Mouse (Mus musculus) urinary bladder, adult 18-20 months (tissue): ENCODE measurements around the gene Prkcz.
"Not testable (repeated sequence)": the region's sequence is repeated elsewhere in the genome, so short reads cannot be mapped to it uniquely, and the experiment has no call there.

ENCODE experiments used
- DNase-seq, 2 experiments: peaks; one replicate each; pipeline ENCODE4 v3.0.0; 2022; ENCODE audit warnings: low spot score in 2 of 2, mixed read lengths in 2 of 2

Gene Prkcz

GRCm38 (mm10) chr4:155283001-155283503 is 78.1 kb downstream of the Prkcz start:
- DNase-seq, result no peak

DNA sequence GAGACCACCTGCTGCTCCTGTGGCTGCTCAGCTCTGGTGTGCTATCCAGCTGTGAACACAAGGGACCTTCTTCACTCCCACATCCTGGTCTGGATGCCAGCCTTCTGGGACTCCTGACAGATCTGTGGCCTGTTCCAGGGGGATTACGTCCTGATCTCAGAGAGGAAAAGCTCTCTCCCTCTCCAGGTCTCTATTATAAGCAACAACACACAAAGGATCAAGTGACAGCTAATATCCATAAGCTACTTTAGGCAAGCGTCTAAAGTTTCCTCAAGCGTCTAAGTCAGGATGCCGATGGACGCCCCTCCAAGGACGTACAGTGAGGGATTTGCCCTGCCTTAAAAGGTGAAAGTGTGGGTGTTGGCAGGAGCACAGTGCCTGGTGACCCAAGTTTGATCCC is 78.9 kb downstream of the Prkcz start:
- no peak for DNase-seq

- no peak for DNase-seq
Observed at GRCm38 (mm10) chr4:155281652-155282051, 79.5 kb downstream of the Prkcz start.

- no peak for DNase-seq
Observed at GRCm38 (mm10) chr4:155281227-155281626, 79.9 kb downstream of the Prkcz start.

- DNase-seq, result no peak
Observed at GRCm38 (mm10) chr4:155280768-155281121, 80.4 kb downstream of the Prkcz start.

GRCm38 (mm10) chr4:155279926-155280767 is 81.0 kb downstream of the Prkcz start:
- DNase-seq, result no peak

DNA sequence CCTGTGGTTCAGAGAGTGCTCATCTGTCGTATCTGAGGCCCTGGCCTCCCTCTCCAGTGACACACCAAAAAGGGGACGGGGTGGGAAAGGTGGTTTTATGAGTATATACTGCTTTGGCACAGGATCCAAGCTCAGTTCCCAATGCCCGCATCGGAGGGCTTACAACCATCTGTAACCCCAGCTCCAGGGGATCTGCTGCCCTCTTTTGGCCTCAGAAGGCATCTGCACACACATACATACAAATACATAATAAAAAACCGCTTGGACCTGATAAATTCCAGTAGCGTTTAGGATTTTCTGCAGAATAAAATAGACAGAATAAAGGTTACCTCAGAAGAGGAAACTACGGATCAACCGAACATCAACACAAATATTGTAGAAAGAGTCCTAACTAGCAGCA is 82.1 kb downstream of the Prkcz start:
- DNase-seq, result no peak

DNA sequence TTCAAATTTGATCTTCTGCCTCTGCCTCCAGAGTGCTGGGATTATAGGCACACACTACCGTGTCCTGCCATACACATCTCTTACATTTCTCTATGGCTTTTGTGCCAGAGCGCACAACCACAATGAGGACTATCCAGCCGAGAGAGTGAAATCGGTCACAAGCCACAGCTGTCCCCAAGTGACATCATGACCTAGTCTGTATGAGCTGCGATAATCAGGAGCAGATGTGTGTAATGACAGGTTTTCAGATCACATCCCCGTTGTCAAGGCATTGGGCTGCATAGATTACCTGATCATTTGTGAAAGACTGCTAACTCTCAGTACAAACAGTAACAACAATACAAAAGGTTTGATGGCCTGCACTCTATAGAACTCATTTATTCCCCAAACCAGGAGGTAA is 83.2 kb downstream of the Prkcz start:
- no peak for DNase-seq

DNA sequence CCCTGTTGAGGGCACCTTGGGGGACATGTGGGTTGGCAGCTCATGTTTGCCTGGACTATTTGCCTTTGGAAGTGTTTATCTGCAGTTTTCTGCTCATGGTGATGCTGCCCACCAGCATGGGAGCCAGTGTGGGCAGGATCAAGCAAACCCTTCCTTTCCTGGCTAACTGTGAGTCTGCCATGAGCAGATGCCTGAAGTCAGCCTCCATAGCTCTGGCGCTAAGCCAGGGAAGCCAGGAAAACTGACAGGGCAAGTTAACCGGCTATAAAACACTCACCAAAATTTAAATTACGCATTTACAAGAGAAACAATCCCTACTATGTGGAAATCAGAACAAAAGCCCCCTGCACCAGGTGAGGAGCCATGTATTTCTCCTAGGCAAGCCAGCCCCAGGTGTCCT is 86.3 kb downstream of the Prkcz start:
- DNase-seq, result no peak

DNA sequence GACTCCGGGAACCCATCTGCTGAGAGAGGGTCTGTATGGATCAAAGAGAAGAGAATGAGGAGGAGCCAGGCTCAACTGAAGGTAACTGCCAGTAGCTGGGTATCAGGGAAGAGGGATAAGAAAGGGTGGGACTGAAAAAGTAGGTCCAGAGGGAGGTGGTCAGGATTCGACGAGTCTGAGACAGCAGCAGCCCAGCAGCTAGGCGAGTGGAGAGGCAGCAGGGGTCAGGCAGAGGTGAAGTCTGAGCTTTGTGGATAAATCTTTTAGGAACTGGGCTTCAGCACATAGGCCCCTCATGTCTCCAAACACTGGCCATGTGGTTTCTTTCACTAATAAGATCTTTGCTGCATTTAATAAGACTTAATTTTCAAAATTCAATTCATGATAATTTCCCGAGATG is 86.7 kb downstream of the Prkcz start:
- no peak for DNase-seq

- peak; percentile 33 to 49 for DNase-seq
Observed at GRCm38 (mm10) chr4:155268382-155268781, 92.8 kb downstream of the Prkcz start.

- DNase-seq, result no peak
Observed at GRCm38 (mm10) chr4:155267639-155268175, 93.5 kb downstream of the Prkcz start.

- DNase-seq, result no peak
Observed at GRCm38 (mm10) chr4:155267047-155267543, 94.1 kb downstream of the Prkcz start.

GRCm38 (mm10) chr4:155264521-155265321 is 96.4 kb downstream of the Prkcz start:
- no peak for DNase-seq

DNA sequence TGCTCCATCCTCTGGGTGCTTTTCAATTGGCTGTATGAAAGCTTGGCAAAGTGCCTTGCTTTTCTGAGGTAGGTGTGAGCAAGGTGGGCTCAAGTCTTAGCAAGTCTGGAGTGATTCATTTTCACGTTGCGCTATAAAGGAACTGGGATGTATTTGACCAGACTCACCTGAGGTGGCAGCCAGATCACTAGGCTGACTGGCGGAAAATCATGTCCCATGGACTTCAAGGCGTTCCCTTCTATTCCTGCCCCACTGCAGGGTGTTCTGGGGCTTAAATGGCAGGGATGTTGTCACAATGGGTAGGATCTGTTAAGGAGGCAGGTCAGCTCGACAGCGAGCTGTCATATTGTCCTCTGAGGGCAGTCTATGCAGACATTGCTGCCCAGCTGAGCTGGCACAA is 108.9 kb downstream of the Prkcz start:
- DNase-seq, result no peak

- no peak for DNase-seq
Observed at GRCm38 (mm10) chr4:155251147-155251546, 110.0 kb downstream of the Prkcz start.

GRCm38 (mm10) chr4:155250361-155251117 is 110.6 kb downstream of the Prkcz start:
- DNase-seq, result peak in 1 of 2 experiments; percentile 48

DNA sequence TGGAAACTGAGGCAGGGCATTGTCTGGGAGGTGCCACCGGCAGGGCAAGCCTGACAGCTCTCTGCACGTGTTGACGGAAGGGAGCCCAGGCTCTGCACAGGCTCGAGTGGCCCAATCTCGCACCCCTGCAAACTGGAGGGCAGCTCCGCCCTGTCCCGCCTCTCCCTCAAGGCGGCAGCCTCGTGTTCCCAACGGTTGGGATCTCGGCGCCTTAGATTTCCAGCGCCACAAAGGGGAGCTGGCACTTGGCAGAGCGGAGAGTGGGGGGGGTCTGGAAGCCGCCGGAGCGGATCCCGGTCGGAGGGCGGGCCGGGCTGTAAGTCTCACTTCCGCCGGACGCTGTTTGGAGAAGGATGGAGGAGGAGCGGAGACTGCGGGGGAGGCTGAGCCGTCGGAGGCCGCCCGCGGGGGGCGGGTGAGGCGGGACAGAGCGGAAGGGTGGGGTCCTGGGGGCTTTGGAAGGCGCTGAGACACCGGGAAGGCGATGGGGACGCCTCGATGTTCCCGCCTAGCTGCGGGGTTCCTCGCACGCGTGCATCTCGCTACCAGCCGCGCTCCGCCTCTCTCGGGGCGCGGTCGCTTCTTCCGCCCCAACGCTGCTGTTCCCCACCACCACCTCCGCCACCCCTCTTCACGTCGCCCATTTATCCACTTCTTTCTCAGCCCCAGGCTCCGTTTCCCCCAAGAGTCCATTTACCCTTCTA is 111.4 kb downstream of the Prkcz start, which contains the start of gene Faap20:
TSS of gene Faap20 (plus strand) at position 155 of the 704 bp plus-strand sequence.
- peak; percentile 86 to 89 for DNase-seq

GRCm38 (mm10) chr4:155249257-155249647 is 111.9 kb downstream of the Prkcz start:
- DNase-seq, result peak; percentile 87 to 89

DNA sequence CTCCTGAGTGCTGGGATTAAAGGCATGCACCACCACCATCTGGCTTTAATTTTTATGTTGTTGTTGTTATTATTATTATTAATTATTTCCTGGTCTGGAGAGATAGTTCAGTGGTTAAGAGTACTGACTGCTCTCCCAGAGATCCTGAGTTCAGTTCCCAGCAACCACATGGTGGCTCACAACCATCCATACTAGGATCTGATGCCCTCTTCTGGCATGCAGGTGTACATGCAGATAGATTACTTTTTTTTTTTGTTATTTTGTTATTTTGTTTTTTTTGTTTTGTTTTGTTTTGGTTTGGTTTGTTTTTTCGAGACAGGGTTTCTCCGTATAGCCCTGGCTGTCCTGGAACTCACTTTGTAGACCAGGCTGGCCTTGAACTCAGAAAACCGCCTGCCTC is 113.1 kb downstream of the Prkcz start:
- DNase-seq, result not testable (repeated sequence)

GRCm38 (mm10) chr4:155246691-155247105 is 114.5 kb downstream of the Prkcz start:
- peak in 1 of 2 experiments; percentile 29 for DNase-seq
